Mouse (Mus musculus): ENCODE results near the gene St3gal4. TPM values are rescaled to one million over a fixed set of nuclear protein-coding genes. Genes with fewer than 3 reads are reported as not detected.

Gene St3gal4
- total and polyA plus RNA-seq, 2 experiments from 2014 or later = 19.6 to 29.8 TPM

GRCm38 (mm10) chr9:35057631-35058030 is 61.4 kb downstream of the St3gal4 start:
- Histone ChIP-seq H3K4me2 (ENCODE audit: low read depth, low read length, poor library complexity, severe bottlenecking) (no peak overlapping the region), H3K4me3 (ENCODE audit: low read depth, low read length) (no peak overlapping the region), H3K9me3 (ENCODE audit: low read length) (no peaks in the 10 kb centered on the region), H3K27ac (ENCODE audit: low read depth, low read length) (no peak overlapping the region), H3K4me1 (ENCODE audit: insufficient read depth, low read length) (no peaks in the 10 kb centered on the region; the same call in 1 of the 2 replicates), H3K27me3 (ENCODE audit: insufficient read depth, low read length) (no peaks in the 10 kb centered on the region), H3K36me3 (ENCODE audit: insufficient read depth, low read length) (no peaks in the 10 kb centered on the region), H3K9ac (replicated peaks; ENCODE audit: low read length, poor library complexity, severe bottlenecking) (no peak overlapping the region)
- WGBS = 83% methylated on average over 6 of the region's 6 CpGs
- no peak for ATAC-seq (ENCODE audit: low FRiP score)
- no peak for TF ChIP-seq CTCF (IDR thresholded peaks at IDR 0.05)
- no peak for DNase-seq (ENCODE audit: low spot score)

- Histone ChIP-seq H3K4me1 (ENCODE audit: insufficient read depth, low read length) (no peaks in the 10 kb centered on the region; the same call in 1 of the 2 replicates), H3K27ac (ENCODE audit: low read depth, low read length) (no peak overlapping the region), H3K4me3 (ENCODE audit: low read depth, low read length) (no peak overlapping the region), H3K9ac (replicated peaks; ENCODE audit: low read length, poor library complexity, severe bottlenecking) (no peak overlapping the region), H3K9me3 (ENCODE audit: low read length) (no peaks in the 10 kb centered on the region), H3K4me2 (ENCODE audit: low read depth, low read length, poor library complexity, severe bottlenecking) (no peak overlapping the region), H3K27me3 (ENCODE audit: insufficient read depth, low read length) (no peaks in the 10 kb centered on the region), H3K36me3 (ENCODE audit: insufficient read depth, low read length) (no peaks in the 10 kb centered on the region)
- TF ChIP-seq CTCF (IDR thresholded peaks at IDR 0.05) = no peak
- ATAC-seq (ENCODE audit: low FRiP score) = no peak
- no peak for DNase-seq (ENCODE audit: low spot score)
- WGBS = 92% methylated on average over 3 of the region's 3 CpGs
Measured at GRCm38 (mm10) chr9:35056611-35057010, 62.5 kb downstream of the St3gal4 start.

- TF ChIP-seq CTCF (IDR thresholded peaks at IDR 0.05) = no peak
Measured at GRCm38 (mm10) chr9:35055528-35056330, 63.3 kb downstream of the St3gal4 start.

GRCm38 (mm10) chr9:35053669-35054068 is 65.4 kb downstream of the St3gal4 start:
- no peaks in the 10 kb centered on the region; the same call in 1 of the 2 replicates for H3K4me1 ChIP-seq (ENCODE audit: insufficient read depth, low read length)
- H3K27me3 ChIP-seq (ENCODE audit: insufficient read depth, low read length) = no peaks in the 10 kb centered on the region
- H3K4me3 ChIP-seq (ENCODE audit: low read depth, low read length) = no peak overlapping the region
- H3K9ac ChIP-seq (replicated peaks; ENCODE audit: low read length, poor library complexity, severe bottlenecking) = no peak overlapping the region
- no peaks in the 10 kb centered on the region for H3K36me3 ChIP-seq (ENCODE audit: insufficient read depth, low read length)
- DNase-seq (ENCODE audit: low spot score) (peak; percentile 79), ATAC-seq (ENCODE audit: low FRiP score) (peak; percentile 79)
- H3K9me3 ChIP-seq (ENCODE audit: low read length) = no peaks in the 10 kb centered on the region
- 52% methylated on average over 3 of the region's 3 CpGs for WGBS
- peak overlapping the region; percentile 9; the same call in 1 of the 2 replicates for H3K27ac ChIP-seq (ENCODE audit: low read depth, low read length)
- no peak for TF ChIP-seq CTCF (IDR thresholded peaks at IDR 0.05)
- H3K4me2 ChIP-seq (ENCODE audit: low read depth, low read length, poor library complexity, severe bottlenecking) = no peak overlapping the region

More at GRCm38 (mm10) chr9:35055528-35056330, 63.3 kb downstream of the St3gal4 start:
- ATAC-seq (ENCODE audit: low FRiP score) (no peak), DNase-seq (ENCODE audit: low spot score) (no peak)
- Histone ChIP-seq H3K9ac (replicated peaks; ENCODE audit: low read length, poor library complexity, severe bottlenecking) (no peak overlapping the region), H3K27ac (ENCODE audit: low read depth, low read length) (no peak overlapping the region), H3K4me2 (ENCODE audit: low read depth, low read length, poor library complexity, severe bottlenecking) (no peak overlapping the region), H3K9me3 (ENCODE audit: low read length) (no peaks in the 10 kb centered on the region), H3K36me3 (ENCODE audit: insufficient read depth, low read length) (no peaks in the 10 kb centered on the region), H3K4me1 (ENCODE audit: insufficient read depth, low read length) (no peaks in the 10 kb centered on the region; the same call in 1 of the 2 replicates), H3K4me3 (ENCODE audit: low read depth, low read length) (no peak overlapping the region), H3K27me3 (ENCODE audit: insufficient read depth, low read length) (no peaks in the 10 kb centered on the region)
- WGBS = 91% methylated on average over 11 of the region's 11 CpGs

- no peak overlapping the region for H3K4me3 ChIP-seq (ENCODE audit: low read depth, low read length)
- H3K36me3 ChIP-seq (ENCODE audit: insufficient read depth, low read length) = no peaks in the 10 kb centered on the region
- H3K9me3 ChIP-seq (ENCODE audit: low read length) = no peaks in the 10 kb centered on the region
- H3K27ac ChIP-seq (ENCODE audit: low read depth, low read length) = no peak overlapping the region
- H3K4me2 ChIP-seq (ENCODE audit: low read depth, low read length, poor library complexity, severe bottlenecking) = no peak overlapping the region
- H3K4me1 ChIP-seq (ENCODE audit: insufficient read depth, low read length) = no peaks in the 10 kb centered on the region; the same call in 1 of the 2 replicates
- ATAC-seq (ENCODE audit: low FRiP score) (no peak), DNase-seq (ENCODE audit: low spot score) (no peak)
- WGBS = 96% methylated on average over 16 of the region's 16 CpGs
- no peak for TF ChIP-seq CTCF (IDR thresholded peaks at IDR 0.05)
- H3K27me3 ChIP-seq (ENCODE audit: insufficient read depth, low read length) = no peaks in the 10 kb centered on the region
- H3K9ac ChIP-seq (replicated peaks; ENCODE audit: low read length, poor library complexity, severe bottlenecking) = no peak overlapping the region
Measured at GRCm38 (mm10) chr9:35053081-35053480, 66.0 kb downstream of the St3gal4 start.

- ATAC-seq (ENCODE audit: low FRiP score) = no peak
- Histone ChIP-seq H3K27me3 (ENCODE audit: insufficient read depth, low read length) (no peaks in the 10 kb centered on the region), H3K27ac (ENCODE audit: low read depth, low read length) (no peak overlapping the region), H3K9me3 (ENCODE audit: low read length) (no peaks in the 10 kb centered on the region), H3K4me3 (ENCODE audit: low read depth, low read length) (no peak overlapping the region), H3K4me2 (ENCODE audit: low read depth, low read length, poor library complexity, severe bottlenecking) (no peak overlapping the region), H3K9ac (replicated peaks; ENCODE audit: low read length, poor library complexity, severe bottlenecking) (no peak overlapping the region), H3K4me1 (ENCODE audit: insufficient read depth, low read length) (no peaks in the 10 kb centered on the region; the same call in 1 of the 2 replicates), H3K36me3 (ENCODE audit: insufficient read depth, low read length) (no peaks in the 10 kb centered on the region)
- WGBS = 96% methylated on average over 4 of the region's 4 CpGs
- no peak for DNase-seq (ENCODE audit: low spot score)
- TF ChIP-seq CTCF (IDR thresholded peaks at IDR 0.05) = no peak
Measured at GRCm38 (mm10) chr9:35052671-35053070, 66.4 kb downstream of the St3gal4 start.
